Mouse (Mus musculus): ENCODE results near the gene Zdhhc8.

DNA sequence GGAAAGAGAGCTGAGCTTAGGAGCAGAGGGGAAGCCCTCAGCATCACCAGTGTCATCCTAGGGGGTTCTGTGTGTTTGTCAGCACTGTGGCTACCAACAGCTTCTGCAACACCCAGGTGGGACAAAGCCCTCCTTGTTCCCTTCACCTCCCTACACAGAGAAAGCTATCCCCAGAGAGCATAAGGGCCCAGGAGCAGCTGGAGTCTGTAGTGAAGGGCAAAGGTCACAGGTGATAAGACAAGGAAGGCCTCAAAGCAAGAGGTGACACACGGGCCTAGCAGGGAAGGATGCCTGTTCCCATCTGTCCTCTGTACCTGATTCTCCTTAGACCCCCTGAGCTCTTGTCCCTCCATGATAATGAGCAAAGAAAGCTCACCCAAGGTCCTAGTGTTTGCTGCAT is 33.3 kb downstream of the Zdhhc8 start:
- no peak for TF ChIP-seq CTCF (IDR thresholded peaks at IDR 0.05; ENCODE audit: insufficient read depth, low read depth, low read length)
- TF ChIP-seq POLR2A (IDR thresholded peaks at IDR 0.05; ENCODE audit: insufficient read depth, low read depth, low read length) = no peak
